Mouse (Mus musculus) urinary bladder, postnatal 14 days (tissue): ENCODE data around the gene Lalba.
"Not testable (repeated sequence)": the region's sequence is repeated elsewhere in the genome, so short reads cannot be mapped to it uniquely, and the experiment has no call there.

Experiments
- DNase-seq: peaks from one replicate; pipeline ENCODE4 v3.0.0; 2021; ENCODE audit warnings: low spot score

Gene Lalba

DNA sequence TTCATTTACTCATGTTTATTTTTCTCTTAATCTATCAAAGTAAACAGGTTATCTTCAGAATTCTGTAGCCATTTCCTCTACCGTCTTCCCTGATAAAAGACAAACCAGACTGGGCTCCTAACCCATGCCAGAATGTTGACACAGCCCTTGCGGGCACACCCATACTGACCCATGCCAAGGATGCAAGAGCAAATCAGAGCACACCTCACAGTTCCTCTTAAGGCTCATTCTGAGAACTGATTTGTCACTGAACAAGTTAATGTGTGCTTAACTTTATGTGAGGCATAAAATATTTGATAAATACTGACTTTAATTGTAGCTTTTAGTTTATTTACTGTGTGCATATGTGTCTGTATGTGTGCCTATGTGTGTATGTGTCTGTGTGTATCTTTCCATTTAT, 8.8 kb upstream of the Lalba start:
- DNase-seq = peak; percentile 27

DNA sequence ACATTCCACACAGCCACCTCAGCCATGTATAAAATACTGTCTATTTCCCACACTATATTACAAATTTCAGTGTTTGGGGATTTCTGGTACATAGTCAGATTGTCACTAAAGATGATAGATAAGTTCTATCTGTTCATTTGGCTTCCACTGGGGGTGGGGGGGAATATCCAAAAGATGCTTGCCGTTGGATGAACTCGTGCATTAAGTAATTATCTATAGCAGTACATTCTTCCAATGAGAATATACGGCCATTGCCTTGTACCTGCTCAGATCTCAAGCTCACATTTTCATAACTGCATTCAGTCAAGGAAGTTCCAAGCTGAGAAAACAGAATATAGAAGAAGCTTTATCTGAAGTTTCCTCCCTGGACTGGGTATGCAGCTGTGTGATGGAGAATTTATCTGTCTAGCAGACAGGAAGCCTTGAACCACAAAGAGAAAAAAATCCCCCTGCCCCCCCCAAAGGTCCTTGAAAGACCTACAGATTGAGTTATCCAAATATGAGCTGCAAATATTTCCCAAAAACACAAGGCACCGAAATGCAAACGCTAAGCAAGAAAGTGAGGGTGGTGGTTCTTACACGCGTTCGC, 4.0 kb upstream of the Lalba start:
- no peak for DNase-seq

DNA sequence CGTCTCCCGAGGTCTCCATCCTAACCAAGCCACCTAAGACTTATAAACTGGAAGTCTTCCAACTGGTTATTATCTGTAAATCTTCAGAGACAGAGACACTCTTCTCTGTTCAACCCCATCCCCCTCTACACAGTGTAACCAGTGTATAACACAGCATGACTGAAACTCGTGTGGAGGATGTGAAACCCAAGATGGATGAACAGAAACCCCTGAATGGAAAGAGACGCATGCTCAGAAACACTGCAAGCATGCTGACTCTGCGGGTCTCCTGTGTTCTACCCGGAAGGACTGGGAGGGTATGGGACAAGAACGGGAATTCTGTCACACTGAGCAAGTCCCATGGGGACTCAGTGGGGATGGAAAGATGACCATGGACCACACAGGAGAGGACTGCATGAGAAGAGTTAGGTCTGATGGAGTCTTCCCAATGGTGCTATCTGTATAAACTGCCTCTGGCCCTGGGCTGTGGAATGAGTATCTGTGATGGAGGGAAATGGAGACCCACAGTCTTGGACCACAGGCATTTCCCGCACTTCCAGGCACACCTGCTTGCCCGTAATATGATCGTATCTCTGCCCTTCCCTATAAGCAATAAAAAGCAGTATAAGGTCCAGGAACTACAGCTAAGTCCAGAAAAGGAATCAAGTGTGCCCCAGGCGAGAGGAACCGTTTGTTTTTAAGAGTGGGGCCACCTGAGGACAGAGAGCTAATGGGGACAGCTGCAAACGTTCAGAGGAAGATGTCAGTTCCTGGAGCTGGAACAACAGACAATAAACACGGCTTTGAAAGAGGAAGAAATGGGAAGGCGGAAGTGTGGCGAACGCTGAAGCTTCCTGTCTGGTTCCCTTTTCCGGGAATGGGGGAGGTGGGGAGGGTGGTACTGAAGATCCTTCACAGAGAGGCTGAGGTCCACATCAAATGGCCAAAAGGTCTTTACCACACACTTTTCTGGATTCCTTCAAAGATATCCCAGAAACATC, 1.7 kb upstream of the Lalba start:
- DNase-seq = peak; percentile 20

DNA sequence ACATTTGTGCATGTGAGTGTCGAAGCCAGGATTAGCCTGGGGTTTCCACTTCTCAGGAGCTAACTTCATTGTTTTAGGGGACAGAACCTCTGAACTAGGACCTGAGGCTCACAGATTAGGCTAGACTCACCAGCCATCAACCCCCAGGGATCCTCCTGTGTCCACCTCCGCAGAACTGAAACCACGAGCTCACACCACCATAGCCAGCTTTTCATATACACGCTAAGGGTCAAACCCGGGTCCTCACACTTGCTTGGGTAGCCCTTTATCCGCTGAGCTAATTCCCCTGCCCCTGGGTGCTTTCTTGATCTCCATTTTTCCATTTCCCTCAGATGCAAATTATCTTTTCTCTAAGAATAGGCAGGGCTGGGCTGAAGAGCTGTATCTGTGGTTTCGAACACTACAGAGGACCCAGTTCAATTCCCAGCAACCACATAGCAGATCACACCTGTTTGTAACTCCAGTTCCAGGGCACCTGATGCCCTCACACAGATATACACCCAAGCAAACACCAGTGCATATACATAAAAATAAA, 2.9 kb downstream of the Lalba start:
- no peak for DNase-seq

DNA sequence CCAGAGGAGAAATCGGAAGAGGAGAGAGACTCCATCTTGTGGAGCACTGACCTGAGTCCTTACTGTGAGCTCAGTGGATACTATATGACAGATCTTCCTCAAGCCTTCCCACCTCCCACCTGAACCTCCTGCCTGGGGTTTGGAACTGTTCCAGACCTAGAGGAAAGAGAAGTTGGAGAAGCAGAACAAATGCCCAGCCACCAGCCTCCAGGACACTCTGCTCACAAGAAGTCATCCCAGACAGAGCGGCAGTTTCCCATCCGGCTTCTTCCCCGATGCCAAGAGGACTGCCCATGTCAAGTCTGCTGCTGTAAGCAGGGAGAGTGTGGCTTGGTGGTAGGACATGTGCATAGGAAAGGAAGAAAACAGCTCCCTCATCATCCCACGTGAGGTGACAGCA, 6.2 kb downstream of the Lalba start:
- DNase-seq = no peak

DNA sequence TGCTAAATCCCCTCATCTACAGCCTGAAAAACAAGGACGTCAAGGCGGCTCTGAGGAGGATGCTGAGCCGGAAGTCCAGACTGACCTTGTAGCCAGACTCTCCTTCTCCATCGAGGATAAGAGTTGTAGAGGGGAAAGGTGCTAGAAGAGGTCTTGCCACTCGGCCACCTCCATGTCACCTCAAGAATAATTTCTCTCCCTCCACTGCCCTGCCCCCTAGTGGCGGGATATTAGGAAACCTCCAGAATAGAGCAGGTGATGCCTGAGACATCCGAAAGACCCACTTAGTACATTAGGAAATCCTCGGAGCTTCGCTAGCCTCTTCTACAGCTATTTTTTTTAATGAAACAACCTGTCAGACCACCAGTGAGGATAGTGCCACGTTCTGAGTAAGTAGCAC, 7.1 kb downstream of the Lalba start:
- peak; percentile 40 for DNase-seq

DNA sequence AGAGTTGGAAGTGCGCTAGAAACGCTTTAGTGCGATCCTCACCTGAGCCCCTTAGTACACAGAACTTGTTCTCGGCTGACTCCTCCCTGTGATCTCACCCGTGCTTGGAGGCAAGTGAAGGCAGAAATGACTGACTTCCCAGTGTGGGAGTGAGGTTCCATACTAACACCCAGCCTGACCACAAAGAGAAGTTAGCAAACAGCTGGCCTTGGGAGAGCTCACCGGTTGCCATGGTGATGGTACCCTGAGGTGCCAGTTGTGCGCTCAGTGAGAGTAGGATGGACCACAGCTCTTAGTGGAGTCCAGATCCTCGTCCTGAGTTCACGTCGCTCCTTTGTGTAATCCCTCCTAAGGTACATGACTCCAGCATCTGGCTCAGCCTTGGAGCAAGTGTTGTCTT, 7.6 kb downstream of the Lalba start:
- no peak for DNase-seq

DNA sequence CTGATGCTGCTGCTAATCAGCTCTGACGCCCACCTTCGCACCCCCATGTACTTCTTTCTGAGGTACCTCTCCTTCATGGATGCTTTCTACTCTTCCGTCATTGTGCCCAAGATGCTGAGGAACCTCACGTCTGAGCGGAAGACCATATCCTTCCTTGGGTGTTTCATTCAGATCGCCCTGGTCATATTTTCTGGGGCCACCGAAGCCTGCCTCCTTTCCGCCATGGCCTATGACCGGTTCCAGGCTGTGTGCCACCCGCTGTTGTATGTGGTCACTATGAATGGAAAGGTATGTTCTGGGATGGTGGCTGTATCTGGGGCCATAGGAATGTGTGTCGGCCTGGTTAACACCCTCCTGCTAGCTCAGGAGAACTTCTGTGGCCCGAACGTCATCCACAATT, 11.0 kb downstream of the Lalba start:
- DNase-seq = no peak

DNA sequence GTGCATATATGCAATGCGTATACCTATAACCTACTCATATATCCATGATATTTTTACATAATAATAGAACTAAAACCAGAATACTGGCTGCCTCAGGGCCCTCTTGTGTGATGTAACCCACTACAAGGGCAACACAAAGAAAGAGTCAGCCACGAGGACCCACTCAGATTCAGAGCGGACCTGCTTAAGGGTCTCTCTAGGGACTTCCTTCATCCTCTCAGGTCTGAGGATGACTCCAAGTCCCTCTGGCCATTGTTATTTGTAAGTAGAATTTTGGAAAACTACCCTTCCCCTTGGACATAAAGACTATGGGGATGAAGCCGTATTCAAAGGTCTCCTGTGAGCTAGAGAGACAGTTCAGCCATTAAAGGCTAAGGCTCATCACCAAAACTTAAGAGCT, 12.9 kb downstream of the Lalba start, which contains the start of gene OR5BS1P:
OR5BS1P (plus strand) TSS at position 301 of the 400 bp plus-strand sequence.
- DNase-seq = no peak

DNA sequence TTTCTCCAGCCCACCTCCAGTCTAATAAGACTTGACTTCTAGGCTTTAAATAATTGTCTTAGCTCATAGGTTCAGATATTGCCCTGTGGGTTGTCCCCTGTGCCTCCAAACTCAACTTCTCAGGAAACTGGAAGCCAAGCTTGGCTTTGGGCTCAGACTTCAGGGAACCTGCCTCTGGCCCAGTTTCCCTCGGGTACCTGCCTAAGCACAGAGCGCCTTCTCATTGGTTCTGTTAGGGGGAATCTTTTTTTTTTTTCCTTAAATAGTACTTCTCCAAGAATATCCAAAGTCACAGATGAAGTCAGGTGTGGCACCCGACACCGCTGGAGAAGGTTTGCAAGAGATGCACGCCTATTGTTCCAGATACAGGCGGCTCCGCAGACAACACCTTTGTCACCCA, 30.2 kb downstream of the Lalba start, which contains the start of gene Olfr281:
Olfr281 (plus strand) TSS at position 301 of the 400 bp plus-strand sequence.
- DNase-seq = no peak

DNA sequence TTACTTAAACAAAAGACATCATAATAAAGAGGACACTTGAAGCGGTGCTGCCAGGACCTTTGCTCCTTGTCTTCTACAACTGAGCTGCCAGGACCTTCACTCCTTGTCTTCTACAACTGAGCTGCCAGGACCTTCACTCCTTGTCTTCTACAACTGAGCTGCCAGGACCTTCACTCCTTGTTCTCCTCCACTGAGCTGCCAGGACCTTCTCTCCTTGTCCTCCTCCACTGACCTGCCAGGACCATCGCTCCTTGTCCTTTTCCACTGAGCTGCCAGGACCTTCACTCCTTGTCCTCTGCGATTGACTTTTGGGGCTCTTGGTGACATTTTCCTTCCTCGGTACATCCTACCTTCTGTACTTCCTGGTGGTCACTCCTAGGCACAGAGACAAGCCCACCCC, 34.0 kb downstream of the Lalba start:
- no peak for DNase-seq

DNA sequence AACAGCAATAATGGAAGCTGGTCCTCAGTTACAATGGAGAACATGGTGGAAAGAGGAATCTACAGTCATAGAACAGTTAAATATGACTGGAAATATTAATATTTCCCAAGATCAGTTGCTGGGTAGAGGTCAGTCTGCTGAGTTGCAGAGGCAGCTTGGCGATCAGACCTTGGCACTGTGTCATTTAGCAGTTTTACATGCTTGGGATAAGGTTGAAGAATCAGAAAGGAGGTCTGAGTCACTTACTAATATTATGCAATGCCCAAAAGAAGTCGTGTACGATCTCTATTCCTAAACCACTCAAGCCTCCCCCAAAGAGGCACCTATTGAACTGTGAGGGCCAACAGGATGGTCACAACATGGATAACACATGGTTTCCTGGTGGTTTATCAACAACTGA, 38.0 kb downstream of the Lalba start:
- DNase-seq = no peak

DNA sequence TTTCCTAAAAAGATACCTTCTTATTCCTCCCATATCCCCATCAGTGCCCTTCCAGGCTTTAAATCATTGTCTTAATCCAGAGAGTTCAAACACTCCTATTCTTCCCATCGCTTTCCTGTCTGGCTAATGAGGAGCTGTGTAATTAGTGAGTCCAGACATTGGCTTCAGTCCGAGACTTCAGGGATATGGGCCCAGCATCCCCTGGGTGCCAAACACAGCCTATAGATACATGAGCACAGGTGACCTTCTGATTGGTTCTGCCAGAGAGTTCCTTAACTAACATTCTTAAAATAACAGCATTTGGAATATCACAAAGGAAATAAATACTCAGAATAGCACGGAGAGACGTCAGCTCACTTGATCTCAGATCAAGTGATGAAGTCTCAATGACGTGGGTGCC, 51.6 kb downstream of the Lalba start, which contains the start of gene Olfr282:
Olfr282 (plus strand) TSS at position 301 of the 400 bp plus-strand sequence.
- not testable (repeated sequence) for DNase-seq
